Mouse (Mus musculus) monocyte, adult 2 months (primary cell): ENCODE data around the gene Oxa1l.
A peak's percentile ranks its signal among the peaks of the same experiment; 100 is the strongest.
"Not testable (repeated sequence)": the region's sequence is repeated elsewhere in the genome, so short reads cannot be mapped to it uniquely, and the experiment has no call there.

ENCODE experiments used
- DNase-seq, 2 experiments: peaks; one replicate each; pipeline ENCODE4 v3.0.0; 2022; ENCODE audit warnings: low spot score in 2 of 2, low read depth in 1 of 2

The Oxa1l gene

GRCm38 (mm10) chr14:54360577-54361340, at the start of gene Oxa1l:
Gene Oxa1l (plus strand): TSS chr14:54360834.
- DNase-seq, result peak; percentile 87 to 94

DNA sequence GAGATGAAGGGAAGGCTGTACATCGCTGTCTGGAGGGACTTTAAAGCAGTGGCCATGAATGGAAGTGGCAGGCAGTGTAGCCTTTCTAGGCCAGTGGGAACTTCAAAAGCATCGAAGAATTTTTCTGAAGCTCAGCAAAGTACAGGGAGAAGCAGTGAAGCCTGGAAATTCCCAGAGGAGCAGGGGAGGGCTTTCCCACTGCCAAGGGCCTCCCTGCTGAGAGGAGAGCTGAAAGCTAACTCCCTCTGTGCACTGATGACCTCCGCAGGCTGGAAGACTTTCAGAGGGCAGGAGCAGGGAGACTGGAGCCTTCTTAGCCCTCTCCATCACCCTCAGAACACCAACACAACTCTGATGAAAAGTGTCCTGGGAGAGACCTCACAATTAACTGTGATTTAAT, 48.9 kb upstream of the Oxa1l start:
- no peak for DNase-seq

GRCm38 (mm10) chr14:54321556-54322376, 38.9 kb upstream of the Oxa1l start:
- no peak for DNase-seq

GRCm38 (mm10) chr14:54324486-54324885, 36.1 kb upstream of the Oxa1l start:
- no peak for DNase-seq

DNA sequence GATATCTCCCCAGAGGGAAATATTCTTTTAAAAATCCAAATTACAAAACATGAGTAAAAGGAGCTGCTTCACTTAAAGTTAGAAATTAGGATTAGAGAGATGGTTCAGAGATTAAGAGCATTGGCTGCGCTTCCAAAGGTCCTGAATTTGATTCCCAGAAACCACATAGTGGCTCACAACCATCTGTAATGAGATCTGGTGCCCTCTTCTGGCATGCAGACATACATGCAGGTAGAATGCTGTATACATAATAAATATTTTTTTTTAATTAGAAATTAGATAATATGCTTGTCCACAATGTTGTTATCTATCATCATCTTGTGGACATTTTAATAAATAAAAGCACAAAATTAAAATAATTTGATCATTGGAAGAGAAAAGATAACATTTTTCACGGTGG, 32.1 kb upstream of the Oxa1l start:
- no peak for DNase-seq

DNA sequence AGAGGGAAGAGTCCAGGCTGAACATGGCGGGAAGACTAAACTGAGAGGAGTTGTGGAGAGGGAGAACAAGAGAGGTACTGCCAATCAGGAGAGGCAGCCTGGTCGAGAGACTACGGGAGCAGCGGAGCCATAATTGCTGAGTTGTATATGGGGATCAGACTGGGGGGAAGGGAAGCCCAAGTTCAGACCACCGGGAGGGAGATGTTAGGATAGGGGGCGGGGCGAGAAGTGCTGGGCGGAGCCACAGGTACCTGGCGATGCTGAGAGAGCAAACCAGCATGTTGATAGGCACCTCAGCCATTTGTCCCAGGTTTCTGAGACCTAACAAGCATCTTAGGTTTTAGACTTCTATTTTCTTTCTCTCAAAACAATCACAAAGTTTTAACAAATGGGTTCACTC, 31.4 kb upstream of the Oxa1l start:
- DNase-seq, result no peak

GRCm38 (mm10) chr14:54331178-54331577, 29.5 kb upstream of the Oxa1l start:
- DNase-seq, result no peak

- no peak for DNase-seq
Measured at GRCm38 (mm10) chr14:54332176-54333074, 28.2 kb upstream of the Oxa1l start.

DNA sequence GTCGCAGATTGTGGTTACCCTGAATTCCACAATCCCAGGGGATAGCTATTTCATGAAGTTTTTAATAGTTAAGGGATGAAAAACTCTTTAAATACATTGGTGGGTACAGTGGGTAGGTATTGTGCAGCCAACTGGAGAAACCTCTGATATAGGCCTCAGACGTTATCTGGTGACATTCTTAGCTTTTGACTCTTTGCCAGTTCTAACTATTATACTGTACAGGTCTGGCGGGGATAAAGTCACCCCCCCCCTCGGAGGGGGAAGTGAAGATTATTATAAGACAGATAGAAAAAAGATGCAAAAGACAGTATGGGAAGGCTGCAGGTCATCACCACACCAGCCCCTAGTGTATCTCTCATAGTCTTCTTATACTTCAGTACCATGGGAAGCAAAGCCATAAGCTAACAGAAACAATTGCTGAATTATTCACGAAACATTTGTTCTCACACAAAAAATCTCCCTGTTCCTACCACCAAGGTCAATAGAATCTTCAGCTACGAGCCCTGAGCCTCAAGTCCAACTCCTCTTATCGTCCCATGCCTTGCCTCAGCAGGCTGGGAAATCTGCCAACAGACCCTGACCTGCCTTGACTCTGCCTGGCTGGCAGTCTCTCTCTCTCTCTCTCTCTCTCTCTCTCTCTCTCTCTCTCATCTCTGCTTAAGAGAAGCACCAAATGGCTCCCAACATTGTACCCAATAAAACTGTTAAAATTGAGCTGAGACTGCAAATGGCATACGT, 27.0 kb upstream of the Oxa1l start:
- no peak for DNase-seq

DNA sequence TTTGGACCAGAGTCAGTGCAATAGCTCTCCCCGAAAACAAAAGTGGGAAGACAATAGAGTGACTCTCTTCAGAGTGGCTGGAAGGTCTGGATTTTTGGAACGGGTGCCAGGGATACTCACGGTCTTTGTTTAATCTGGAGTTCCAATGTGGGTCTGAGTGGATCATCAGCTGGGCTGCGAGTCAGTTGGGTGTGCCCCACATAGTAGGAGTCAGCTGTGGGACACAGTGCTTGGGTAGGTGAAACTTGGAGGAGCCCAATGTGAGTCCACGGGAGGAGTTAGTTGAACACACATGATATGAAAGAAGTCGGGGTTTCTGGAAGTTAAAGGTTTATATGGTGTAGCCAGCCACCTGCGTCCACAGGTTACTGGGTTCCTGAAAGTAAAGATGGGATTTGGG, 19.8 kb upstream of the Oxa1l start:
- DNase-seq, result no peak

DNA sequence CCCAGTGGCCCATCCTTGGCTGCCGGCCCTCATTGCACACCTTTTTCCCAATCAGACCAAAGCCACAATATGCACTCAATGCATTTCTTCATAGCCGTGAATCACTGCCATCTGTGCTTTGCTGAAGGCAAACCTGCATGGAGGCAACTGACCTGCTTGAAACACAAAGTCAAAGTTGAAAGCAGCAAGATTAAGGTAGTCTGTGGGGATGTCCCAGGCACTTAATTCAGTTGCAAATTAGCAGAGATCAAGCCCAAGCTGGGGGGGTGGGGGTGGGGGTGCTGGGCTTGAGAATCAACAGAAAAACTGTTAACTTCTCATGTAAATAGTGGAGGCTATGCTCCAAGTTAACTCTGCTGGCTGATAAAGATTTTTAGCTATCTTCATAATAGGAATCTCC, 18.8 kb upstream of the Oxa1l start:
- DNase-seq, result not testable (repeated sequence)

GRCm38 (mm10) chr14:54350773-54351541, 9.7 kb upstream of the Oxa1l start:
- not testable (repeated sequence) for DNase-seq

- DNase-seq, result no peak
Measured at GRCm38 (mm10) chr14:54352314-54352713, 8.3 kb upstream of the Oxa1l start.

- DNase-seq, result no peak
Measured at GRCm38 (mm10) chr14:54354406-54354805, 6.2 kb upstream of the Oxa1l start.

- no peak for DNase-seq
Measured at GRCm38 (mm10) chr14:54363156-54363555, 2.5 kb downstream of the Oxa1l start.

- no peak for DNase-seq
Measured at GRCm38 (mm10) chr14:54365026-54365645, 4.5 kb downstream of the Oxa1l start.

DNA sequence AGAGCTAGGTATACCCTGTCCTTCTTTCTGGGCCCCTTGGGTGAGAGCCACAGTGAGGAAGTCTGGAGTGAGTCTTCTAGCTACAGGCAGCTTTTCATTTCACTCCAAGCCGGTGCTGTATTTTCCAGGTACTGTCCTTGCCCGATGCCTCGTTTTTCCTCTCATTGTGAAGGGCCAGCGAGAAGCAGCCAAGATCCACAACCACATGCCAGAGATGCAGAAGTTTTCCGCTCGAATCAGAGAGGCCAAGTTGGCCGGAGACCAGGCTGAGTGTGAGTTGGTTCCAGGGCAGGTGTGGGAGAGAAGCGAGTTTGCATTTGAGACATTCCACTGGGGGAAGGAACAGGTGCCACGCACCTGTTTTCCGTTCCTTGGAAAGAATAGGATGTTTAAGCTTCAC, 5.9 kb downstream of the Oxa1l start:
- DNase-seq, result no peak

DNA sequence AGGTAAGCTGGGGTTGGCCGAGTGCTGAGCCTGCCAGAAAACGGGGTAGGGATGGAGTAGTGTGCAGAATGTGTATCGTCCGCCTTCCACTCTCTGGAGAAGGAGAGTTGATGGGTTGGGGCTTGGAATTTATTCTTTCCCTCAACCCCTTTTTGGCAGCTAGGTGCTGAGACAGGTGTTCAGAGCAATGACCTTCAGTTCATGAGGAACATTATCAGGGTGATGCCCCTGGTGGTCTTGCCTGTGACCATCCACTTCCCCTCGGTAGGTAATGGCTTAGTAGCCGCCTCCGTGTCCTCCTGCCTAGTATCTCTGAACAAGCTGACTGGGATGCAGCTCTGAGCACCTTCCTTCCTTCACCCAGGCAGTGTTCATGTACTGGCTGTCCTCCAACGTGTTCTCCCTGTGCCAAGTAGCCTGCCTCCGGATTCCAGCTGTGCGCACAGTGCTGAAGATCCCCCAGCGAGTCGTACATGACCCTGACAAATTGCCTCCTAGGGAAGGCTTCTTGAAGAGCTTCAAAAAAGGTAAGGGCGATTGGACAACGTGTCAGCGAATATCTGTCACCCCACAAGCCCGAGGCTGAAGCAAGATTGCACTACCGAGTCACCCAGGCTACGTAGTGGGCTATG, 6.9 kb downstream of the Oxa1l start:
- DNase-seq, result no peak

- DNase-seq, result no peak
Measured at GRCm38 (mm10) chr14:54369372-54369771, 8.7 kb downstream of the Oxa1l start.
